Mouse (Mus musculus): ENCODE data around the gene Gbf1. TPM values are rescaled to one million over a fixed set of nuclear protein-coding genes. Genes with fewer than 3 reads are reported as not detected.

Gene Gbf1
- polyA plus RNA-seq, 1 experiment from 2014 or later = 12.0 TPM

- 75% methylated on average over 3 of the region's 3 CpGs for WGBS (ENCODE audit: insufficient replicate concordance)
Observed at GRCm38 (mm10) chr19:46331936-46332335, 179.6 kb downstream of the Gbf1 start.

GRCm38 (mm10) chr19:46332721-46333339, 180.5 kb downstream of the Gbf1 start:
- Histone ChIP-seq H3K36me3 (replicated peaks; ENCODE audit: insufficient read depth, low read length) (peaks cover 15% of the 10 kb centered on the region), H3K4me2 (ENCODE audit: low read depth, low read length) (no peak overlapping the region), H3K9ac (replicated peaks) (no peak overlapping the region), H3K9me3 (ENCODE audit: low read length) (no peaks in the 10 kb centered on the region), H3K4me1 (ENCODE audit: insufficient read depth) (peaks cover 28% of the 10 kb centered on the region), H3K4me3 (ENCODE audit: low read depth, low read length) (no peak overlapping the region), H3K27ac (ENCODE audit: low read depth) (no peak overlapping the region), H3K27me3 (ENCODE audit: insufficient read depth, low read length) (no peaks in the 10 kb centered on the region)
- WGBS (ENCODE audit: insufficient replicate concordance) = 71% methylated on average over 7 of the region's 7 CpGs
- ATAC-seq = no peak
- DNase-seq = no peak
- no peak for TF ChIP-seq CTCF (IDR thresholded peaks at IDR 0.05; ENCODE audit: low read depth)

More at GRCm38 (mm10) chr19:46331936-46332335, 179.6 kb downstream of the Gbf1 start:
- peaks cover under 1% of the 10 kb centered on the region for H3K27me3 ChIP-seq (ENCODE audit: insufficient read depth, low read length)
- no peak overlapping the region for H3K27ac ChIP-seq (ENCODE audit: low read depth)
- TF ChIP-seq CTCF (IDR thresholded peaks at IDR 0.05; ENCODE audit: low read depth) = no peak
- TF ChIP-seq EP300 (IDR thresholded peaks at IDR 0.05; ENCODE audit: low read depth) = no peak
- no peak overlapping the region for H3K4me3 ChIP-seq (ENCODE audit: low read depth, low read length)
- no peak overlapping the region for H3K4me2 ChIP-seq (ENCODE audit: low read depth, low read length)
- no peaks in the 10 kb centered on the region for H3K9me3 ChIP-seq (ENCODE audit: low read length)
- ATAC-seq (no peak), DNase-seq (no peak)
- peaks cover 28% of the 10 kb centered on the region for H3K4me1 ChIP-seq (ENCODE audit: insufficient read depth)
- H3K9ac ChIP-seq (replicated peaks) = no peak overlapping the region
- peaks cover 15% of the 10 kb centered on the region for H3K36me3 ChIP-seq (replicated peaks; ENCODE audit: insufficient read depth, low read length)

GRCm38 (mm10) chr19:46333906-46334305, 181.6 kb downstream of the Gbf1 start:
- TF ChIP-seq CTCF (IDR thresholded peaks at IDR 0.05; ENCODE audit: low read depth) = no peak
- no peak for TF ChIP-seq EP300 (IDR thresholded peaks at IDR 0.05; ENCODE audit: low read depth)
- no peak overlapping the region for H3K9ac ChIP-seq (replicated peaks)
- H3K4me1 ChIP-seq (ENCODE audit: insufficient read depth) = peaks cover 25% of the 10 kb centered on the region
- H3K9me3 ChIP-seq (ENCODE audit: low read length) = no peaks in the 10 kb centered on the region
- ATAC-seq = no peak
- H3K27me3 ChIP-seq (ENCODE audit: insufficient read depth, low read length) = no peaks in the 10 kb centered on the region
- no peak for DNase-seq
- H3K27ac ChIP-seq (ENCODE audit: low read depth) = no peak overlapping the region
- WGBS (ENCODE audit: insufficient replicate concordance) = 78% methylated on average over 3 of the region's 3 CpGs
- no peak overlapping the region for H3K4me3 ChIP-seq (ENCODE audit: low read depth, low read length)
- H3K36me3 ChIP-seq (replicated peaks; ENCODE audit: insufficient read depth, low read length) = peaks cover 15% of the 10 kb centered on the region
- H3K4me2 ChIP-seq (ENCODE audit: low read depth, low read length) = no peak overlapping the region

Other genes with a start within 250 kb of the Gbf1 start
- gene Armh3, start 154.0 kb upstream of the Gbf1 start, polyA plus RNA-seq (2015; fragmentation: Nextera tagmentation; extraction: Ambion mirVana) = 3.1 and 3.5 TPM in 2 replicates
- gene Hps6, start 149.0 kb upstream of the Gbf1 start, polyA plus RNA-seq (2015; fragmentation: Nextera tagmentation; extraction: Ambion mirVana) = 2.0 and 2.2 TPM in 2 replicates
- 7.7 and 8.1 TPM in 2 replicates for gene Pprc1, start 107.6 kb upstream of the Gbf1 start, polyA plus RNA-seq (2015; fragmentation: Nextera tagmentation; extraction: Ambion mirVana)
- gene Ldb1, start 107.3 kb upstream of the Gbf1 start, polyA plus RNA-seq (2015; fragmentation: Nextera tagmentation; extraction: Ambion mirVana) = 32.3 and 34.4 TPM in 2 replicates
- gene Nolc1, start 76.6 kb upstream of the Gbf1 start, polyA plus RNA-seq (2015; fragmentation: Nextera tagmentation; extraction: Ambion mirVana) = 23.1 and 26.9 TPM in 2 replicates
- 0.24 and 0.26 TPM in 2 replicates for gene Elovl3, start 20.6 kb upstream of the Gbf1 start, polyA plus RNA-seq (2015; fragmentation: Nextera tagmentation; extraction: Ambion mirVana)
- gene Pitx3, start 4.2 kb upstream of the Gbf1 start, polyA plus RNA-seq (2015; fragmentation: Nextera tagmentation; extraction: Ambion mirVana) = 0.19 TPM in 1 of 2 replicates, not detected in the other
- 2.9 and 3.5 TPM in 2 replicates for gene Nfkb2, start 151.8 kb downstream of the Gbf1 start, polyA plus RNA-seq (2015; fragmentation: Nextera tagmentation; extraction: Ambion mirVana)
- gene Psd, start 174.6 kb downstream of the Gbf1 start, polyA plus RNA-seq (2015; fragmentation: Nextera tagmentation; extraction: Ambion mirVana) = 1.9 and 2.0 TPM in 2 replicates
- gene Fbxl15, start 175.7 kb downstream of the Gbf1 start, polyA plus RNA-seq (2015; fragmentation: Nextera tagmentation; extraction: Ambion mirVana) = 8.6 and 8.8 TPM in 2 replicates
- 52.4 and 53.8 TPM in 2 replicates for gene Cuedc2, start 186.2 kb downstream of the Gbf1 start, polyA plus RNA-seq (2015; fragmentation: Nextera tagmentation; extraction: Ambion mirVana)
- gene Mfsd13a, start 188.6 kb downstream of the Gbf1 start, polyA plus RNA-seq (2015; fragmentation: Nextera tagmentation; extraction: Ambion mirVana) = 3.4 and 3.9 TPM in 2 replicates
- 0.75 and 1.0 TPM in 2 replicates for gene 2310034G01Rik, start 197.8 kb downstream of the Gbf1 start, polyA plus RNA-seq (2015; fragmentation: Nextera tagmentation; extraction: Ambion mirVana)
- 31.8 and 35.4 TPM in 2 replicates for gene Actr1a, start 243.2 kb downstream of the Gbf1 start, polyA plus RNA-seq (2015; fragmentation: Nextera tagmentation; extraction: Ambion mirVana)
- gene Sufu, start 244.4 kb downstream of the Gbf1 start, polyA plus RNA-seq (2015; fragmentation: Nextera tagmentation; extraction: Ambion mirVana) = 3.7 and 3.8 TPM in 2 replicates

All from liver, postnatal 0 days (tissue).